Mouse (Mus musculus) adrenal gland, adult (tissue): Measurements from ENCODE around the gene Il34.

Experiments
- DNase-seq, 2 experiments: peaks; one replicate each; pipeline ENCODE4 v3.0.0; 2022 to 2023; ENCODE audit warnings: low spot score in 1 of 2; ENCODE audit not compliant: inconsistent age in 2 of 2

Il34 gene

DNA sequence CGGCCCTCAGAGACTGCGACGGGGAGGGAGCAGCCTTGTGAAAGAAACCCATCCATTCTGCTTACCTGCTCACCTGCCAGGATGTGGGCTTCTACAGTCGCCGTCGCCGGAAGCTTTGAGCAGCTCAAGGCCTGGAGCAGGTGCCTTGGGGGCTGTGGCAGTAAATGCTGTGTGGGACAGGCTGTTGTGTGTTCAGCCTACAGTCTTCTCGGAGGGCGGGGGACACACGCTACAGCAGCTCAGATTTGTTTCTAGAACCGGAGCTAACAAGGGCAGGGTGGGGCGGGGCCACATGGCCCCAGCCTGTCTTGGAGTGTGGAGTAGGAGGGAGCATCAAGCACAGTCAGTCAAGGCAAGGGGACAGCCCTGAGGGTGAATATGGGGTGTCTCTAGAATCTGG, at the start of gene Il34:
TSS of gene Il34 (minus strand) at position 256 of the 400 bp plus-strand sequence.
- peak in 1 of 2 experiments; percentile 69 for DNase-seq

DNA sequence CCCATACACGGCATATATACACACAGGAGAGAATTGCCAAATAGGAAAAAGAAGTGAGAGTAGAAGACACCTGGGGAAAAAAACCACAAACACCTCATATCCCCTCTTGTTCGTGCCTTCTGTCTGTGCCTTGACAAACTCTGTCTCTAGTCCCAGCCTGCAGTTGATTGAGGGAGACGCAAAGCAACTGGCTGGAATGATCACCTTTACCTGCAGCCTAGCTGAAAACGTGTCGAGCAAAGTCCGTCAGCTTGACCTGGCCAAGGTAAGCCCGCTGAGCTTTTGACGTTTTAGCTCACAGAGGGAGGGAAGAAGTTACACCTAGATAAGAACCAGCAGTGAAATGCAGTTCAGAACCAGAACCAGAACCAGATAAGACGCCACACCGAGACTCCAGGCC, 45.5 kb upstream of the Il34 start:
- DNase-seq = no peak

DNA sequence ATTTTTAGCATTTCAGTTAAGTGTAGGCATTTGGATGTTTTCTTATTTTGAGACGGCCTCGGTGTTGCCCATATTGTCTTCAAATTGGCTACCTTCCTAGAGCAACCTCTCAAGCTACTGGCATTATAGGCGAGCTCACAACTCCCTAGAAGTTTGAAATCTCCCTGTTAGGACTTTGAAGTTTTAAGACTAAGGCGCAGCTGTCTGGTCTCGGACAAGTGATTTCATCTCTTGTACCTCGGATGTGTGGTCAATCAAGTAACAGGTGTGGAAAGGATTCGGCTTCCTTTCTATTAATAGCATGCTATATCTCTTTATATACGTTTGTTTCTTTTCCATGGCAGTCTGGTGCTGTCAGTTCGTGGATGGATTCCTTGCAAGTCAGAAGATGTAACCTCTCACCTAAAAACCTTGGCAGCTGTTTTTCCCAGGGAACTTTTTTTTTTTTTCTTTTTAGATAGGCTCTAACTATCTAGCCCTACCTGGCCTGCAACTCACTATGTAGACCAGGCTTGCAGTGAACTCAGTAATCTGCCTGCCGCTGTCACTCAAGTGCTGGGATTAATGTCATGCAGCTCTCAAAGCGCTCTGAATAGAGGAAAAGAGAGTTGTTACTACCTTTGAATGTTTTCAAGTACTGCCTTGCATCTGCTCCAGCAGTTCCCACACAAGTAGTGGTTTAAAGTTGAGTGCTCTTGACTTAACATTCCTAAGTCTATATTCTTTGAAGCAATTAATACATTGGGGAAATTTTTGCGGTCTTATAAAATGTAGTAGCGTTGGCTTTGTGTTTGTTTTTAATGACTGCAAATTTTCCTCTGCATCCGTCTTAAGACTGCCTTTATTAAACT, 42.1 kb upstream of the Il34 start:
- peak in 1 of 2 experiments; percentile 45 for DNase-seq

DNA sequence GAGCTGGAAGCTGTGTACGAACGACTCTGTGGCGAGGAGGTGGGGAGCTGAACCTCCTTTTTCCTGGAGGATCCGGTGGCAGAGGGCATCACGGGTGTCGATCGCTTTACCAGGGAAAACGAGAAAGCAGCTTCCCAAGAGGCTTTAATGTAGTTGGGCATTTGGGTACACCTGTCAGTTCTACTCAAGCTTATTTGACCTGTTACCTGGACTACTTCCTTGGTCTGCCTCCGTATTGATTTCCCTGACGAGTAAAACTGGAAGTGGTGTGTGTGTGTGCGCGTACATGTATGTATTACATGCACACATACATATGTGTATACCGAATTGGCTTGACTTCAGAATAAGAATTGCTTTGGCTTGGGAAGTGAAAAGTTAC, 41.4 kb upstream of the Il34 start:
- DNase-seq = no peak

DNA sequence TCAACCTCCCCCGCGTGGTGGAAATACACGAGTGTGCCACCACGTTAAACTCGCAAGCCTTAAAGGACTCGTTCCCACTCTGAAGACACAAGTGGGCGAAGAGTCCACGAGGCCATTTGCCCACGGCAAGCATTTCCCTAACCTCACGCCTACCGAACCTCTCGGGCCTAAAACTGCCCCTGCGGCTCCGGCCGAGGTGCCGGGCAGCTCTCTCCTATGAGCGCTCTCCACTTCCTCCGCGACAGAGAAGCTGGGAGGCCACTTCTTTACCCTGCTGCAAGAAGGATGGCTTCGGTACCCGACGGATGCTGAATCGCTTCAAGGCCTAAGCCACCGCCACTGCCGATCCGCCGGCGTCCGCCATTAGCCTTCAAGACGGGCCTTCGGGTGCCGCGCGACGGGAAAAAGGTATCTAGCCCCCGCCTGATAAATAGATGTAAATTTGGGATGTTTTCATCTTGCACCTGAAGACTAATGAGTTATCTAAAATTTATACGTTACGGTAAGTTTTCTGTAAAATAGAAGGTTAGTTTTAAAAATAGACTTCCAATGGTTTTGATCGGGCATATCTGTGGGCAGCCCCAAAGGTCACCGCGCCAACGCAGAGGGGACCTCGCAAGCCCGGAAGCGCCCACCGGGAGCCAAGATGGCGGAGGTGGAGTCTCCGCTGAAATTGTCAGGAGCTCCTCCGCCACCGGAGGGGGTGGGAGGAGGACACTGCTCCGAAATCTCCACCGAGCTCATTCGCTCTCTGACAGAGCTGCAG, 40.9 kb upstream of the Il34 start, which contains the start of the genes Cog4 and Sf3b3:
TSS of gene Cog4 (plus strand) at position 196 of the 766 bp plus-strand sequence.
TSS of gene Sf3b3 (minus strand) at position 383 of the 766 bp plus-strand sequence.
- peak; percentile 86 to 97 for DNase-seq

DNA sequence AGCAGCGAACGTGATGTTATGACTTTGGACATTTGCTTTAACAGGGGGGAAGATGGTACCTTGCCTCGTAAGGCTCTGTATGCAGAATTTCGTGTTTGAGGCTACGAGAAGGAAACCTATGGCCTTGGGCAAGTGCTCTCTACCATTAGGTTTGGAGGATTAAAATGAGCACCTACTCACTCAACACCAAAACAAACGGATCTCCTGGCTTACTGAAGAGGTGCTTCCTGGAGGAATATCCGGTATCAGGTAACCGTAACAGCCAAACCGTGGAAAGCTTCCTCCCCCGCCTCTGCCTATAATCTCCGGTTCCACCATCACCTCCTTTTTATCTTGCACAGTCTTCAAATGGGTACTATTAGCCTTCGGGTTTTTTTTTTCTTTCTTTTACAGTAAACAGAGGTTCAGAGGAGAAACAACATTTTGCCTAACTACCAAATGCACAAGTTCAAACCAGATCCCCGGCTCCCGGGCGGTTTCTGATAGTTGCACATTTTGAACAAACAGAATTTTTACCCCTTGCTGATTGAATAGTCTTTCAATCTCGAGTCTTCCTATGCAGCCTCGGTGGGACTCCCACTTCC, 40.2 kb upstream of the Il34 start:
- peak; percentile 13 to 70 for DNase-seq

DNA sequence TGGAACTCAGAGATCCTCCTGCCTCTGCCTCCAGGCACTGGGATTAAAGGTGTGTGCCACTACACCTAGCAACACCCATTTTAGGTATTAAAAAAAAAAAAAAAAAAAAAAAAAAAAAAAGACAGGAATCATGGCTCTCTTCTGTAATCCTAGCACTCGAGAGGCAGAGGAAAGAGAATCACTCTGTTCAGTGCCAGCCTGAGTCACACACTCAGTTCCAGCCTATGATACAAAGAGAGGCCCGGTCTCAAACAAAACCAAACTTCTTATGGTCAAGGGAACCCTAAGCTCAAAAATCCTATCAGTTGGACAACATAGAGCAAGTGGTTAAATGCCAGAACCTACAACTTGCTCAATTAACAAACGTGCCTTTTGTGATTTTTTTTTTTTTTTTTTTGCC, 39.2 kb upstream of the Il34 start:
- no peak for DNase-seq

DNA sequence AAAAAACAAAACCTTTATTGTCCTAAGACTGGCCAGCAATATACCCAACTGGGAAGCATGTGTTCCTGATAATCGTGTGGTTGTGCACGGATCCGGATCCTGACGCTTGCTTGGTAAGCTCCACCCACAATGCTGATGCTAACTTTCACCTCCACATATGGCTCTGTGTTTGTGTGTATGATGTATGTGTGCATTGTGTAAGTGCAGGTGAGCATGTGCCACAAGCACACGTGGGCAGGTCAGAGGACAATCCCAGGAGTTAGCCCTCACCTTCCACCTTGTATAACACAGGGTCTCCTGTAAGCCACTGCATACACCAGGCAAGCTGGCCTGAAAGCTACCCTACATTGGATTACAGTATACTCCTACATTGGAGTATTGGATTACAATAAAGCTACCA, 37.5 kb upstream of the Il34 start:
- DNase-seq = no peak

DNA sequence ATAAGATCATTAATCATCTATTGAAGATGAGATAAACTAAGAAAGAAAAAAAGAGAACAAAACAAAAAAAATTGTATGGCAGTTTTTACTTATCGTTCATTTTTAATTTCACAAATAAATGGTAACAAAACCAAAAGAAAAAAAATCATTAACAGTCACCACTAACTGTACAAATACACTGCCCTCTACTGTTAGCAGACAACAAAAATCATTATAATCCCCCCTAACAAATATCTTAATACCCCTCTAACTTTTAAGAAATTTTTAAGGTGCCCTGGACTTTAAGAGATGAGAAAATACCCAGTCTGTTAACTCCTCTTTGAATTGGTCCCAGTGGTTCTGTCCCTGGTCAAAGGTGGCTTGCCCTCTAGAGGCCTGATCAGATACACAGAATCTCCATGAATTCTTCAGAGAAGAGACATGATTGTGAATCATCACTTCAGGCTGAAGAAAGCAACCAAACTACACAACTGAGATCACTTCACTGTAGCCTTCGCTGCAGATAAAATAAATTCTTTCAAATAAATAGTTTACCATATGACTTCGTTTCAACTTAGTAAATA, 36.4 kb upstream of the Il34 start:
- DNase-seq = no peak

DNA sequence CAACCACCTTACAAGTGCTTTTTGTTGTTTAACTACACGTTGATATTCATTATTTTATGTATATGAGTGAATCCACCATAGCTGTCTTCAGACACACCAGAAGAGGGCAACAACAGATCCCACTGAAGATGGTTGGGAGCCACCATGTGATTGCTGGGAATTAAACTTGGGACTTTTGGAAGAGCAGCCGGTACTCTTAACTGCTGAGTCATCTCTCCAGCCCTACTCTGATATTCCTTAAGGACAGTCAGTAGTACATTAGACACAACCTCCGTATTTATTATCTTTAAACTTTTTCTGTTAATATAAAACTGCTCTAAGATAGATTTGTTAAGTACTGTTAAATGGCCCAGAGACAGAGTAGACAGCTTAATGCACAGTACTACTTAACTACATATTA, 26.2 kb upstream of the Il34 start:
- peak in 1 of 2 experiments; percentile 28 for DNase-seq

DNA sequence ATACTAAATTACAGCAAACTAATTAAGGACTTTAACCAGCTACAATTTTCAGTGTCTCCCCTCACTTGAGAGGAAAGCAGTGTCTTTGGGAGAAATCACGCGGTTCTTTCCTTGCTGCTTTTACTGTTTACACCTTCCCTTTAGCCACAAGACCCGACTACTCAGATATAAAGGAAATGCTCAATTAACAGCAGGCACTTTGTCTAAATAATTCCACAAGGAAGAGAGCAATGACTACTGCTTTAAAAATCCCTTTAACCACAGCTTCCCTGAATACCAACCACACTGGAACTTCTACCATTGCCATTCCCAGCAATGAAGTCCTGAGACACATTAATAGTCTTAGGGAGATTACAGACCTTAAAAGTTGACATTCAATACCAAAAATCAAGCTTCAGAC, 22.8 kb upstream of the Il34 start:
- no peak for DNase-seq

DNA sequence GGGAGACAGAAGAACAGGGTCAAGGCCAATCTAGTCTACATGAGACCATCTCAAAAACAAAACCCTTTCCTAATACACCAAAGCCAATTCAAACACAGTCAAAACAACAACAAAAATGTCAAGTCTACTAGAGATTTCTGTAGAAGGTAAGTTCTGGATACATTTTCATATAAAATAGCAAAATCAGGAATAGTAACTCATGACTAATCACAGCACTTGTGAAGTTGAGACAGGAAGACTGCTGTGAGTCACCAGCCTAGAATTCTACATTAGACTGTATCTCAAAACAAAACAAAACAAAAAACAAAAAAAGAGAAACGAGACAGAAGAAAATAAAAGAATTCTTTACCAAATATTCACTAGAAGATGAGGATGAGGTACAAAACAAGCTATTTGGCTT, 19.1 kb upstream of the Il34 start:
- peak in 1 of 2 experiments; percentile 75 for DNase-seq

DNA sequence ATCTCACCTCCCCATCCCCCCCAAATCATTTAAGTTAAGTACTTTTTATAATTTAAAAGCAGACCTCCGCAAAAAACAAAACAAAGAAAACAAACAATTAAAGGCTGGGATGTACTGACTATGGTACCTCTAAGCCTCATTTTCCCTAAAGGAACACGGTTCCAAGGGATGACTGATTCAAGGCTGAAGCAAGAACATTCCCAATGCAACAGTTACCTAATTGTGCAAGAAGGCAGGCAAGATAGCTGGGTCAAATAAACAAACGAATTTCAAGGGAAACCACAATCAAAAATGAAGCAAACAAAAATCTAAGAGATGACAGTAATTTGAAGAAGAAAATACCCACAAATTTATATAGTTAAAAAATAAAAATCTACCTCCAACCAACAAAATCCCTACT, 16.2 kb upstream of the Il34 start:
- peak in 1 of 2 experiments; percentile 75 for DNase-seq

DNA sequence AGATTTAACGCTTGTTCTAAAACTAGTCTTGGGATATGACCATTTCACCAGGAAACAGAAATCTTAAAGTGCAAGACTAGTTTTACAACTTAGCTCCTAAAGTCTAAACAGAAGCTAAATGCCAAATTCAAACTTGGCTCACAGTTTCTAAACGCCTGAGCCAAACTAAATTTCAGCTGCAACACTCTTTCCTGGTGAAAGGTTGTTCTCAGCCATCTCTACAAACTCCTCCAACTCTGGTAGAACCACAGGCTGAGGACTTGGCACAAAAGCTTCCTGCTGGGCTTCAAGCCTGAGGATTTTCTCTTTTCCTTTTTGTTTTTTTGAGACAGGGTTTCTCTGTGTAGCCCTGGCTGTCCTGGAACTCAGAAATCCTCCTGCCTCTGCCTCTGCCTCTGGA, 14.5 kb upstream of the Il34 start:
- peak in 1 of 2 experiments; percentile 51 for DNase-seq

DNA sequence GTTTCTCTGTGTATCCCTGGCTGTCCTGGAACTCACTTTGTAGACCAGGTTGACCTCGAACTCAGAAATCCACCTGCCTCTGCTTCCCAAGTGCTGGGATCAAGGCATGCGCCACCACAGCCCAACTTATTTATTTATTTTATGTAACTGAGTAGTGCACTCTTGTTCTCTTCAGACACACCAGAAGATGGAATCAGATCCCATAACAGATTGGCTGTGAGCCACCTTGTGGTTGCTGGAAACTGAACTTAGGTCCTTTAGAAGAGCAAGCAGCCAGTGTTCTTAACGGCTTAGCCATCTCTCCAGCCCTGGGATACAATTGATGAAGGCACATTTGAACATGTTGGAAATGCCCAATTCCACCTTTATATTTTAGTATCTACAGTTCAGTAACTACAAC, 12.9 kb upstream of the Il34 start:
- peak in 1 of 2 experiments; percentile 45 for DNase-seq

DNA sequence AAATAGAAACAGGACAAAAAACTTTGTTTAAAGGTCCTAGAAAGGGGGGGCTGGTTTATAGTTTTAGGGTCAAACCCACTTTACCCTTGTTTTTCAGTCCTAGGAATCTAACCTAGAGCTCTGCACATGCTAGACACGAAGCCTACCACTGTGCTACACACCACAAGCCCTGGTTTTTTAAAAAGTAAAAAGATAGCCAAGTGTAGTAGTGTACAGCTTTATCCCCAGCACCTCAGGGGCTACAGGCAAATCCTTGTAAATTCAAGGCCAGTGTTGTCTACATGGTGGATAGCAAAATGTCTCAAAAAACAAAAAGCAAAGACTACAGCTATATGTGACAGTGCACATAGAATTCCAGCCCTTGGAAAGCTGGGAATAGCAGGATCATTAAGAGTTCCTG, 11.3 kb upstream of the Il34 start:
- peak in 1 of 2 experiments; percentile 65 for DNase-seq

DNA sequence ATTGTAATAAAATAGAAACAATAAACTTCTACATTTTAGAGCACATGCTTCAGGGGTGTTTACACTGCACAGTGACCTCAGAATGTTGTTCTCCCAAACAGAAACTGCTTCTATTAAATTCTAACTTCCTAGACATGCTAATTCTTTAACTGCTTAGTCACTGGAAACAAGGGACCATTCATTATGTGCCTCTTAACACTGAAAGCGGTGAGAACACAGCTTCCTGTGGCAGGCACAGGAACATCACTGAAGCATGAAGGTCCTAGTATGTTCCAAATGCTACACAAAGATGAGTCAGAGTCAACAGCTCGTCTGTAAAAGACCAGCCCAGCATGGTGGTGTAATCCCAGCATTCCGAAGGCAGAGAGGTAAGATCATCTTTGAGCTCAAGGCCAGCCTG, 9.6 kb upstream of the Il34 start:
- DNase-seq = peak in 1 of 2 experiments; percentile 52

DNA sequence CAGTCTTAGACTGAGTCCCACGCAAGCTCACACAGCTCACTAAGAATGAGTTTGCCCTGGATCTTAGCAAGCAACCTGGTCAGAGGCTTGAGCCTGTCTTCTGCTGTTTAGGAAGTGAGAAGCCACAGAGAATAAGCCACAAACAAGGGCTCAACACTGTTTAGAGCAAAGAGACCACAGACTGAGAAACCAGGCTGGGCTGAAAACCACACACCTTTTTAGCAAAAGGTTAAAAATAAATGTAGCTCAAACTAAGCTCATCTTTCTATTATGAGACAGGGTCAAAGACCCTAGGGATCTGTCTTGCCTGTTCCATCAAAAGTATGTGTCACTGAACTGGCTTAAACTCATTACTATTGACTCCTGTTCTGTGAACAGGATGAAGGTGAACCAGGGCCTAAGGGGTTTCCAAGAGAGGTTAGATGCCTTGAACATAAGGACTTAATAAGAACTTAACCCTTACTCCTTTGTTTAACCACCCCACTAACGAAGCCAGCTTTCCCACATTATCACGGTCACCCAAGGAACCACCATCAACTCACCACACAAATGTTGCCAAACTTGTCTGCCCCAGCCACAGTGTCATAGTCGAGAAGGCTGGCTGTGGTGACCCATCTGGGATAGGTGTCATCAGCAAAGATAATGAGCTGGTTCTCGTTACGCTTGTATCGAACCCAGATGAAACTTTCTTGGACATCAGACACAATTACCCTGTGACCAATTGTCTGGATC, 7.5 kb upstream of the Il34 start:
- DNase-seq = no peak

DNA sequence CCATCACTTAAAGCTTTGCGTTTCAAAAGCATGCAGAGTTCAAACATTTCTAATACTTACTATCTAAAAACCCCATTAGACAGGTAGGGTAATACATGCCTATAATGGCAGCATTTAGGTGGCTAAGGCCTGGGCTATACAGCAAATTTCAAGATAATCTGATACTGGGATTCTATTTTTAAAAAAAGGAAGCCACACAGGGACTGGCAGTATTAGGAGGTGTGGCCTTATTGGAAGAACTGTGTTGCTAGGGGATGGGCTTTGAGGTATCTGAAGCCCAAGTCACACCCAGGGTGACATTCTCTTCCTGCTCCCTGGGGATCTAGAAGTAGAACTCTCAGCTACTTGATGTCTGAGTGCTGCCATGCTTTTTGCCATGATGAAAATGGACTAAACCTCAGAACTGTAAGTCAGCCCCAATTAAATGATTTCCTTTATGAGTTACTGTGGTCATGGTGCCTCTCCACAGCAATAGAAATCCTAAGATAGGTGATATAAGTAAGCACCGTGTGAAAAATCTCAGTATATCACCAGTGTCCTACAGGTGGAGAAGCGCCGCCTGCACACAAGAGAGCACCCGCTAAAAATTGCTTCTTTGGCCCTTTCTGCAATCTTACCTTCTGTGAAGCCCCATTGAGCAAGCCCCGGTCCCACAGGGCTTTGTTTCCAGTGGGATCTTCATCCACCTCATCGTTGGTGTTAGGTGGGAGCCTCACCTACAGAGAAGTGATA, 6.8 kb upstream of the Il34 start:
- no peak for DNase-seq

DNA sequence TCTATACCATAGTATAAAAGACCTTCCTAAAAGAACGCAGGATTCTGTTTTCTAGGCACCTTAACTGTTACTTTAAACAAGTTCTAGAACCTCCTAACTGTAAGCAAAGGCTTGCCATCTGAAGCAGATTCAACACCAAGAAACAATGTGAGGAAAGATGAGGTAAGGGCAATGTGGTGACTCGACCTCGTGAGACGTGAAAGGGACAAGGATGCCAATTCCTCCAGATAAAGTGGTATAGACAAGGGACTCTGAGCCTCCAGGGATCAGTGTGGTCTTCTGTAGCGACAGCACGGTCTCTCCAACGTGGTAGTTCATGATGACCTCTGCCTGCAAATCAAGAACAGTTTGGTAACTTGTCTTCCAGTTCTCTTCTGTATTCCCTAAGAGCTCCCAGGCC, 6.1 kb upstream of the Il34 start:
- DNase-seq = peak in 1 of 2 experiments; percentile 35
